Mouse (Mus musculus): Measurements from ENCODE around the gene Mvb12a.
"Not testable (repeated sequence)": the region's sequence is repeated elsewhere in the genome, so short reads cannot be mapped to it uniquely, and the experiment has no call there.

Gene Mvb12a

GRCm38 (mm10) chr8:71526272-71526671 lies 16.4 kb upstream of the Mvb12a start:
- no peak for DNase-seq (ENCODE audit: low spot score in 2 of 2)

GRCm38 (mm10) chr8:71527162-71527870 lies 15.4 kb upstream of the Mvb12a start:
- DNase-seq (ENCODE audit: low spot score in 2 of 2) = no peak

- DNase-seq (ENCODE audit: low spot score in 2 of 2) = no peak
These were observed 14.2 kb upstream of the Mvb12a start for GRCm38 (mm10) chr8:71528362-71529073.

GRCm38 (mm10) chr8:71530735-71531467 lies 11.8 kb upstream of the Mvb12a start:
- not testable (repeated sequence) for DNase-seq (ENCODE audit: low spot score in 2 of 2)

GRCm38 (mm10) chr8:71534263-71534810 lies 8.4 kb upstream of the Mvb12a start:
- no peak for DNase-seq (ENCODE audit: low spot score in 2 of 2)

- DNase-seq (ENCODE audit: low spot score in 2 of 2) = no peak
These were observed 7.1 kb upstream of the Mvb12a start for GRCm38 (mm10) chr8:71535663-71536062.

GRCm38 (mm10) chr8:71537028-71537867 lies 5.5 kb upstream of the Mvb12a start, which contains the start of gene Bst2:
Gene Bst2 (minus strand): TSS chr8:71537456.
- peak; percentile 63 to 66 for DNase-seq (ENCODE audit: low spot score in 2 of 2)

- DNase-seq (ENCODE audit: low spot score in 2 of 2) = no peak
These were observed 1.0 kb downstream of the Mvb12a start for GRCm38 (mm10) chr8:71543755-71544154.

GRCm38 (mm10) chr8:71545053-71545452 lies 2.3 kb downstream of the Mvb12a start:
- DNase-seq (ENCODE audit: low spot score in 2 of 2) = no peak

- no peak for DNase-seq (ENCODE audit: low spot score in 2 of 2)
These were observed 4.9 kb downstream of the Mvb12a start for GRCm38 (mm10) chr8:71547590-71547989.

- no peak for DNase-seq (ENCODE audit: low spot score in 2 of 2)
These were observed 8.0 kb downstream of the Mvb12a start for GRCm38 (mm10) chr8:71550754-71551153.

GRCm38 (mm10) chr8:71552770-71553169 lies 10.0 kb downstream of the Mvb12a start:
- DNase-seq (ENCODE audit: low spot score in 2 of 2) = no peak

GRCm38 (mm10) chr8:71554001-71554400 lies 11.3 kb downstream of the Mvb12a start:
- DNase-seq (ENCODE audit: low spot score in 2 of 2) = no peak

- DNase-seq (ENCODE audit: low spot score in 2 of 2) = no peak
These were observed 11.9 kb downstream of the Mvb12a start for GRCm38 (mm10) chr8:71554644-71555043.

GRCm38 (mm10) chr8:71558071-71558957 lies 15.6 kb downstream of the Mvb12a start, which contains the start of gene Tmem221:
Gene Tmem221 (minus strand): TSS chr8:71558871.
- DNase-seq (ENCODE audit: low spot score in 2 of 2) = no peak

GRCm38 (mm10) chr8:71558958-71559690 lies 16.4 kb downstream of the Mvb12a start:
- DNase-seq (ENCODE audit: low spot score in 2 of 2) = no peak

- DNase-seq (ENCODE audit: low spot score in 2 of 2) = no peak
These were observed 17.3 kb downstream of the Mvb12a start for GRCm38 (mm10) chr8:71560071-71560470.

- no peak for DNase-seq (ENCODE audit: low spot score in 2 of 2)
These were observed 18.0 kb downstream of the Mvb12a start for GRCm38 (mm10) chr8:71560765-71561164.

GRCm38 (mm10) chr8:71561401-71561800 lies 18.7 kb downstream of the Mvb12a start:
- peak in 1 of 2 experiments; percentile 63 for DNase-seq (ENCODE audit: low spot score in 2 of 2)

All from right cerebral cortex, postnatal 10 days (tissue).